Mouse (Mus musculus): ENCODE data around the gene Dip2b.

The Dip2b gene

DNA sequence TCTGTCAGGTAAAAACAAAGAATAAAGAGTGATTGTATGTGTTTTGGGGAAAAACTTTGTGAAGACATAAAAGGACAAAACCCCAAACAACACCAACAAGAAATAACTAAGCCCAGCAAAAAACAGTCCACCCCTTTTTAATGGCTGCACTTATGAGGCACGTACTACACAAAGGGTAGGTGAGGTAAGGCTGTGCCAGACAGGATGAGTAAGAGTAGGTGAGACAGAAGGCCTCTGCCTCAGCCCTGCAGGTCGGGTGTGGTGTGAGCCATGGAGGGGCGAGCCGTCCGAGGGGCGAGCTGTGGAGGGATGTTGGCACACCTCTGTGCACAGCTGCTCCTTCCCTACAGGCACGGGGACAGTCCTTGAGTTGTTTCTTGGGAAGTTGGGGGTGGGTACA is 12.5 kb downstream of the Dip2b start:
- no peak for DNase-seq (ENCODE audit: low spot score)

DNA sequence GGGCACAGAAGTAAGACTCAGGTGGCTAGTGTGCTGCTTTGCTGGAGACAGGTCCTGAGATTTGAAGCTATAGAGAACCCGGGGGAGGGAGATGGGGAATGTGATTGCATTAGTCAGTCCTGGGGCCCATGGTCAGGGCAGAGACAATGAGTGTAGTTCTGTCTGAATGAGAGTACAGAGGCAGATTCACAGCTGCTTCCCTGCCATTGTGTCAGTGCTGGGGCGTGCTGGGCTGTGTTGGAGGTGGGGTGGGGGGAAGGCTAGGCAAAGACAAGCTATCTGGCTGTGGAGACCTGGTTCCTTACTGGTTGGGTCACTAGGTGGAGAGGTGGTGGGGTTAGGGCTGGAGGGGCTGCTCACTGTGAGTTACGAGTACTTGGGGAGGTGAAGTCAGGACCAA is 14.3 kb downstream of the Dip2b start:
- no peak for DNase-seq (ENCODE audit: low spot score)

DNA sequence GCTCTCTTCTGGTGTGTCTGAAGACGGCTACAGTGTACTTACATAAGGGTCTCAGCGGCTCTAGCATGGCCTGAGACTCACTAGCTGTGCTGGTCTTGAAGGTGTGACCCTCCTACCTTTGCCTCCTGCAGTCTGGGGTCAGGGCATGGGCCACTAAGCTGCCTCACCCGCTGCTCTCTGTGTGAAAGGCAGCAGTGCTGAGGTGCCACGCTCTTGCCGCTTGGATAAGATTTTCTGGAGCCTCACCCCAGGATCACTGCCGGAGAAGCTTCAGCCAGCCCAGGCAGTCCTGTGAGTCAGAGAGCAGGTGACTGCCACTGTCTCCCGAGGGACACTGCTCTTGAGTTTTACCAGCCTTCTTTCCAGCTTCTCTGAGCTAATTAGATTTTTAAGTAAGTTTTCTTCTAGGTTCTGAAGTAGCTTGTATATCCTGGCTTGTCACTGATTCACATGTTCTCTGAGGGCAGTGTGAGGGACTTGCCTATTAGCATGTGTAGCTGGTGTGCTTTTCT is 18.0 kb downstream of the Dip2b start:
- no peak for DNase-seq (ENCODE audit: low spot score)

DNA sequence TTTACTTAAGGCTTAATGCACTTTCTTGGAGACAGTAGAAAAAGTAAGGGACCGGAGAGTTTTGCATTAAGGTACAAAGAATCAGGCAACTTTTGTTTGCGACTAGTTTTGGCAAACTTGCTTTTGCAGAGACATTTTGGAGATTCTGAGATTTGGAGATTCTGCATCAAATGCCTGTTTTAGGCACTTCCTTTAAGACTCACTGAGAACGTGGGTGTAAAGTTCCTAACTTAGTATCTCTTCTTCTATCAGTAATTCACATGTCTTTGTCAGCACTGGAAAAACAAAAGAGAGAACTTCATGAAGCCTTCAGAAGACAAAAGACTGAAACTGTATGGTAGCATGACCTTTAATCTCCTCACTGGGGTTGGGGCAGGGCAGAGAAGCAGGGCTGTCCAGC is 19.2 kb downstream of the Dip2b start:
- no peak for DNase-seq (ENCODE audit: low spot score)

DNA sequence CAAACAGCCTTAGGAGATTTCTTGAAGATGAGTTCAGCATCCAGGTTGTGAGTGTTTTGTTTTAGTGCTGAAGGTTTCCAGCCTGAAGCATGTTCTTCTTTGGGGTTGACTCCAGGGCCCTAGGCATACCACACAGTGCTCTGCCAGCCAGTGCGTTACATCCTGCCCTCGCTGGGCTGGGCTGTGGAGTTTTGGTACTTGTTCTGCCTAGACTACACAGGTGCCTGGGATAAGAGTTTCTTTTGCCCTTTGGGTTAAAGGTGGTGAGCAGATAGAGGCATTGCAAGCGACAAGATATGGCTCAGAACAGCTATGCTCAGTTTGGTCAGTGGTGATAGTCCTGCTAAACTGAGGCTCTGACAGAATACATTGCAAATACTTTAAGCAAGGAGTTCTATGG is 19.7 kb downstream of the Dip2b start:
- no peak for DNase-seq (ENCODE audit: low spot score)

DNA sequence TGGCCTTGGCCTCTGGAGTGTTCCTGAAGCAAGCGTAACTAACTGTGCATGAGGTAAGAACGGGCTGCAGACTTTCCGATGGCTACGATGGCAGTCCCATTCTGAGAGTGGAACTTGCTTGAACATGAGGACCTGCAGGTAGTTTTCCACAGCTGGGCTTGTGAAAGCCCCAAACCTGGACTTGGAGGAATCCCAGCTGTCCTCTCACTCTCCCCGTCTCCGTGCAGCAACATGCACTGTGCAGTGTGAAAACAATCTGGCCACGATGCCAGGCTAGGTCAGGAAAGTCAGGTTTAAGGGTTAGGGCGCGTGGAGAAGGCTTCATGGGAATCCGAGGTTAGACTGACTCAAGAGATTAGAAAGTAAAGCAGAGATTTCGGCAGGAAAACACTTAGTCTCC is 20.4 kb downstream of the Dip2b start:
- no peak for DNase-seq (ENCODE audit: low spot score)

DNA sequence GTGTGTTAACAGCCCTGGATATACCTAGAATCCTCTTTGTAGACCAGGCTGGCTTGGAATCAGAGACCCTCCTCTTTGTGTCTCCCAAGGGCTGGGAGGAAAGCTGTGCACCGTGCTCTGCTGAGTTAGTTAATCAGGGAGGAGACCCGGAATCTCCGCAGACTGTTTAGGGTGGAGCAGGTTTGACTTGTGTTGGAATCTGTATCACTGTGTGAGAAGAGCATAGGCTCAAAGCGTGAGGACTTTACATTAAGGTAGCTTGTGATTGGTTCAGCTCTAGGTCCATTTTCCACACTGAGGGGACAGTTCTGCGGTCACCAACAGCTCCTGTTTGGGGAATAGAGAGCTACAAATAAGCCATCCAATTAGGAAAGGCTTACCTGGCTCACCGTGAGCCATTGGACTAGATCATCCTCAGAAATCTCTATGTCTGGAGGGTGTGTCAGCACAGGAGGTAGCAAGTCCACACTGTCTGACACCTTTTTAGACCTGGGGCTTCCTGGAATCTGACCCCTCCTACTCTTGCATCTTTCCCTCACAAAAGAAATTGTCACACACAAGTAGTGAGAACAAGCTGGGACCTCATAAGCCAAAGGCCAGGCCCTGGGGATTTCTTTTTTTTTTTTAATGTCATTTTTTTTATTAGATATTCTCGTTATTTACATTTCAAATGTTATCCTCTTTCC is 21.3 kb downstream of the Dip2b start:
- no peak for DNase-seq (ENCODE audit: low spot score)

DNA sequence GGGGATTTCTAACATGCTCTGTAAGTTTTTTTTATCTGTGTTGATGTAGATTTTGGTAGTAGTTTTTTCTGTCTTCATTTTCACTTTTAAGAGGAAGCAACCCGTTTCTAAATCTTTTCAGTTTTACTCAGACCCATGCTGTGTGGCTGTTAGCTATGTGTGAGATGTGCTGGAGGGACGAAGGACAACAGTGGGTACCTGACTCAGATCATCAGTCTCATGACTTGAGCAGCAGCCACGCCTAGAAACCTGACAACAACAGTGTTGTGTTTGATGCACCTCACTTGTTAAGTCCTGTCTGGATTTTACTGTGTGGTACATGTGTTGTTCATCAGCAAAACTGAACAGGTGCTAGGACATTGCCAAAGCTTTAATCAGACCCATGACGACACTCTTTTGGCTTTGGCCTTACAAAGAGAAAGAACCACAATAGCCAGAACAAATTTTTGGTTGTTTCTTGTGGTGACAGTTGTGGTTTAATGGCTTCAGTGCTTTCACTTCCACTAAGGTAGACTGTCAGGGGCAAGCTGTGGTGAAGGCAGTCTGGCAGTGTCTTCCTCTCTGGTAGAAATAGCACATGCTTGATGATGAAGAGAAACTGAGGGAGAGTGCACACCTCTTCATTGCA is 22.2 kb downstream of the Dip2b start:
- DNase-seq (ENCODE audit: low spot score): no peak

DNA sequence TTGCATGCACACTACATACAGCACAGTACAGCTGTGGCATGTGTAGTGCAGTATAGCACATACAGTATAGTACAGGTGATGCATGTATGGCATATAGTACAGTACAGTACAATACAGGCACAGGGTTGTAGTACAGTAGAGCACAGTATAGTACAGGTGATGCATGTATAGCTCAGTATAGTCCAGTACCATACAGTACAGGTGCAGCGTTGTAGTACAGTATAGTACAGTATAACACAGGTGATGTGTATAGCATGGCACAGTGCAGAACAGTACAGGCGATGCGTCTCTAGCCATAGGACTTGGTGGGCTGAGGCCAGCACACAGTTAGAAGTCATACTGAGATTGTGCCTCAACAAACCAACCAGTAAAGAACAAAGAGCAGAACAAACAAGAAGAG is 22.9 kb downstream of the Dip2b start:
- no peak for DNase-seq (ENCODE audit: low spot score)

DNA sequence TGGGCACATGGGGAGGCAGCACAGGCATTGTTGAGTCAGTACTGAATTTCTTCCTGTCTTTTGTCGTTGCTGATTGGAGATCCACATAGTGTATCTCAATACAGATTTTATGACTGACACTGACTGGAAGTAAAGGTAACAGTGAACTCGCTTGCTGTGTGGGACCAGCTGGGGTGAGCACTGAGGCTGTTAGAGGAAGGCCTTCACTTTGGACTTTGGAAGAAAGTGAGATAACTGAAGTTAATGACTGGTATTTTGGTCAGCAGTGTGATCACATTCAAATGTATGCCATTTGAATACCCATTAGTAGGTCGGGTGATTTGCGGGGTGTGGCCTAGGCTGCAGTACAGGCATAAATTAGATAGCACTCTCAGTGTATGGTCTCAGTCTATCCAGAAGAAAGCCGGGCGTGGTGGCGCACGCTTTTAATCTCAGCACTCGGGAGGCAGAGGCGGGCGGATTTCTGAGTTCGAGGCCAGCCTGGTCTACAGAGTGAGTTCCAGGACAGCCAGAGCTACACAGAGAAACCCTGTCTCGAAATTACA is 24.8 kb downstream of the Dip2b start:
- DNase-seq (ENCODE audit: low spot score): no peak

DNA sequence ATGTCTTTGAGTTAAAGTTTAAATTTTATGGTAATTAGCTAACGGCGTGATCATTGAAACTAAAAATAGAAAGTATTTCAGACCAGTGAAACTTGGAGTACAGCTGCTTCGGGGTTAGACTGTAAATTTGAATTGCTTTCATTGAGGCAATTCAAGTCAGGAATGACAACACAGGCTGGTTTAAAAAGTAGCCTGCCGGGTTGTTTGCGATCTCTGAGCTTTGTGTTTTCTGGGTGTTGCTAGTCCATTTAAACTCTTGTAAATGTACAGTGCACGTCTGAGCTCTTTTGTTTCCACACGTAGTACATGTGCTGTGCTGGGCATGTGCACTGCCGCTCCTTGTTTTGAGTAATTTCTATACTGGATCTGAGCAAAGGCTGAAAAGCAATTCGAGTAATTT is 28.2 kb downstream of the Dip2b start:
- no peak for DNase-seq (ENCODE audit: low spot score)

DNA sequence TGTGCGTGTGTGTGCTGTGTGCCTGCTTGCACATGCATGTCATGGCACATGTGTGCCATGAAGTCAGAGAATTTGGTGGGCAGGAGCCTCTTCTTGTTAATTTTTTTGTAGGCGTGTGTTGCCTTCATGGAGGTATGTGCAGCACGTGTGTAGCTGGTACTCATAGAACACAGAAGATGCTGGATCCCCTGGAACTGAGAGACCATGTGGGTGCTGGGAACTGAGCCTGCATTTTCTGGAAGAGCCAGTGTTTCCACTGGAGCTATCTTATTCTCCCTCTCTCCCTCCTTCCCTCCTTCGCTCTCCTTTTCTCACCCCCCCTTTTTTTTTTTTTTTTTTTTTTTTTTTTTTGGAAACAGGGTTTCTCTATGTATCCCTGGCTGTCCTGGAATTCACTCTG is 30.6 kb downstream of the Dip2b start:
- DNase-seq (ENCODE audit: low spot score): no peak

DNA sequence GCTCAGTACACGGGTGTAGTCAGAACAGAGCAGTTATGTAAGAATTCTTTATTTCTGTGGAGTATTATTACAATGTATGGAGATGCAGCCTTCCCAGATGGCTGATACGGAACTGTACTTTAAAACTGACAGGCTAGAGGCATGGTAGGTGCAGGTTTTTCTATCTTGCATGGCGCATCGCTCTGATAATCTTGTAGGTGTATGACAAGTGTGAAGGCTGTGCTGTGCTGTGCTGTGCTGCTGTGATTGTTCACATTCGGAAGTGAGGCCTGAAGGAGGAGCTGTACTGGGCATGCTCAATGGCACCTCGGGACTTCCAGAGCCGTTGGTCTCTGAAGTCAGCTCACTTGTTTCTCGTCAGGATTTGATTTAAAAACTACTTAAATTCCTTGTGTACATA is 31.6 kb downstream of the Dip2b start:
- DNase-seq (ENCODE audit: low spot score): no peak

DNA sequence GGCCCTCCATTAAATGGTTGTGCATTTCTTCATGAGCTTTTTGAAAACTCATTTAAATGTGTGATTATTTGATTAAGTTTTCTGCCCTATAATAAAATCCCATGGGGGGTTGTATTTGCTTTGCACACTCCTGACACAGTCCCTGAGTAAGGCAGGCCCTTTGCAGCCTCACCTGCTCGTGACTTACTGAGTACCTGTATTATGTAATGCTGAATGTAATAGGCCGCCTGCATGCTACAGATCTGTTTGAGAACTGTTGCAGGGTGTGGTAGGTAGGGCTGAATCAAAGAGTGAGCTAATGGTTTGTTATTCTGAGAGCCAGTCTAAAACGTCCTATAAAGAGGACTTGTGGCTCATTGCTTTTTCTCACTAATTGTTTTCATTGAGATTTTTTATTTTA is 33.4 kb downstream of the Dip2b start:
- no peak for DNase-seq (ENCODE audit: low spot score)

DNA sequence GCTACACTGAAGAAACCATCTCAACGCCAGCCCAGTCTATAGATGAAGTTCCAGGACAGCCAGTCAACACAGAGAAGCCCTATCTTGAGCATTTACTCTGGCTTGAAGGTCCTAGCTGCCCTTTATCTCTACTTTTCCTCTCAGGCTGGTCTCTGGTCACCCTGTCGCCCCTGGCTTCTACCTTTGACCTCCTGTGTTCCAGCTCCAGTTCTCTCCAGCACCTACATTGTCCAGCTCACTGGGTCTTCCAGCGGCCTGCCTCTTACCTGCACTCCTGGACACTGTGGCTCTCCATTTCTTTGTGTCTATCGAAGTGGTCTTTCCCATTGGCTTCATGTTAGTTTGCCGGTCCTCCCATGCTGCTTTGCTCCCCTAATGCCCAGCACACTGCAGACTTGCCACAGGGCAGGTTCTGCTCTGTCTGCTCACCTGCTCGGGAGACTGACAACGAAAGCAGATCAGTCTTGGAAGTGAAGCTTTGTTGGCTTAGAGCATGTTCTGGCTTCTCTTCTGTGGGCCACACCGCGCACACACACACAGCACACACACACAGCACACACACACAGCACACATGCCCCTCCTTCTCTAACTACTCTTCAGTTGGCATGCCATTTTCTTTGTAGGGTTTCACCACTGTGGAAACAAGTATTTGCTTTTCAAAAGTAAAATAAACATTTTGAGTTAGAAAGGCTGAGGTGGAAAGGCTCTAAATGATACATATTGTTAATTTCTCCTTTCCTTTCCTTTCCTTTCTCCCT is 35.4 kb downstream of the Dip2b start:
- DNase-seq (ENCODE audit: low spot score): no peak

DNA sequence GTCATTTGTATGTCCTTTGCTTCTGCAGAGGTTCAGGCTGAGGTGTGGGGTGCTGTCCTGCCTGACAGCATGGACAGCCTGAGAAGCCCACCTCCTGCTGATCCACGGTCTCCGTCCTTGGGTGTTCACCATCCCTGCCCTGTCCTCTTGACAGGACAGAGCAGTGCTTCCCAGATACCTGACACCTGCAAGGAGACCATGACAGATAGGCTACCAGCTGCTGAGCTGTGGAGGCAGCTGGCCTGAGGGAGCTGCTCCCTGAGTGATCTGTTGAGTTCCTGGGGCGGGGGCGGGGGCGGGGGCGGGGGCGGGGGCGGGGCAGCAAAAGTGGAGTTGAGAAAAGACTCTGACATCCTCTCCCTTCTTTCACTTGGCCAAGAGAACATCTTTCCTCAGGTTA is 36.3 kb downstream of the Dip2b start:
- DNase-seq (ENCODE audit: low spot score): peak; percentile 50

DNA sequence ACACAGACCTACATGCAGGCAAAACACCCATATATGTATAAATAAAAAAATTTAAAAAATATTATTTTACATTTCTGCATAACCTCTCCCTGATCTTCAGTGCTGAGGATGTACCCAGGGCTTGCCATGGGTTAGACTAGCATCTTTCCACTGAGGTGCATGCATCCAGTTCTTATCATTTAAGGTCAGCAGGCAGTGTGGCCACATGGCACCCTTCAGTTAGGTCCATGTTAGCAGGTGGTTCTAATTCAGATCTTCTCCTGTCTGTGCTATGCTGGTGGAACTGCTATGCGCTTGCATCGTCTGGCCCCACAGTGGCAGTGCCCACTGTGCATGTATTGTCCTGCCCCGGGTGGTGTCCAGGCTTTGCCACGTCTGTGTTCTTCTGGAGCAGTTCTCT is 37.9 kb downstream of the Dip2b start:
- DNase-seq (ENCODE audit: low spot score): no peak

DNA sequence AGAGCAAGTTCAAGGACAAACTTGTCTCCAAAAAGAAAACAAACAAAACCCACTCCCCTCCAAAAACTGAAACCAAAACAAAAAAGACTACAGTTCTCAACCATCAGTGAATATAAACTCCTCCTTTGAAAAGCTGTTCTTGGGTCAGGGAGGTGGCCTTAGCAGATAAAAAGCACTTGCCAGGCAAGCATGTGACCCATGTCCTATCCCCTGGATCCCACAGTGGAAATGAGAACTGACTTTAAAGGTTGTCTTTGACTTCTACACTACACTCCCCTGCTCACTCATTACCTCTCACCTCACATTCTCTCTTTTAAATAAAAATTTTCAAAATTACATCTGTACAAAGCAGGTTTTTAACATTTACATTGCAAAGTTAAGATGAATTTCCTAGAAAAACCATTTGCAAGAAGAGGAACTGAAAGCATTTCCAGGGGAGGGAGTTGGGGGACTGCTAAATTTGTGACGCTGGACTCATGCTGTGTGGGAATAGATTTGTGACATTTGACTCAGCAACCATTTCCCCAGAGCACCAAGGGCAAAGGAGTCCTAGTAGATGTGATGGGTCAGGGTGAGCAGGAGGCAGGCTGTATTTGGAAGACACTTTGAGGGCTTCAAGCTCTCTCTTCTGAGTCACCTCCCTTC is 42.5 kb downstream of the Dip2b start:
- no peak for DNase-seq (ENCODE audit: low spot score)

DNA sequence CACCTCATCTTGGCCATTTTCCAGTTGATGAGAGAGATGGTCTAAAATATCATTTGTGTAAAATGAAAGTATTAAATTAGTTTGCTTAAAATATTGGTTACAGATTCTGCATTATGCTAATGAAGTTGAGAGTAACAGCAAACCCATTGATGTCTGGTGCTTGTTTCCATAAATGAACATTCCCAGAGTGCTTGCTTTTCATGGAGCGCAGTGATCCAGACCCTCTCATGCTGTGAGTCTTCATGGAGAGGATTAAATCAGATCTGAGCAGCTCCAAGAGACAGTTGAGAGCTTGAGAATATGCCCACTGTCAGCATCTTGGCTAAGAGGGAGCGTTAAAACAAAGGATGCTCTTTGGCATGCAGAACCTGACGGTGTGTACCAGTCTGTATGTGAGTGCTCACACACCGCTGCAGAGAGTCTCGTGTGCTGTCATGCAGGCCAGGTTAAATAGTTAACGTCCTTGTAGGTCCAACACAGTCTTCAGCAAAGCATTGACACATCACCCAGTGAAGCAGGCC is 43.1 kb downstream of the Dip2b start:
- DNase-seq (ENCODE audit: low spot score): no peak

DNA sequence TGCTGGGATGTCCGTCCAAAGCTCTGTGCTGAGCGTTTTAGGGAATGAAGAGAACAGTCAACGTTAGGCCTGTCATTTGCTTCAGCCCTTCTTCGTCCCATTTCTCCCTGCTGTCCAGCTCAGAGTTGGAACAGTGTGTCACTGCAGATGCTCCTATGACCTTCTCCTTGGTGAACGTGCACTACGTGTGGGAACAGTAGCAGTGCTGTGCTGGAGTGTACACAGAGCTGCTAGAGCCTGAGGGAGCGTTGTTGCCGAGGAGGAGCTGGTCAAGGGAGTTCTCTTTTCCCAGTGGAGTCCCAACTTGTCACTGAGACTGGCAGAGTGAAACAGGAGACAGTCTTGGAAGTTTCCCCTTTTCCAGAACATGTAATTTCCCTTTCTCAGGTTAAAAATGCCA is 43.6 kb downstream of the Dip2b start:
- DNase-seq (ENCODE audit: low spot score): no peak

DNA sequence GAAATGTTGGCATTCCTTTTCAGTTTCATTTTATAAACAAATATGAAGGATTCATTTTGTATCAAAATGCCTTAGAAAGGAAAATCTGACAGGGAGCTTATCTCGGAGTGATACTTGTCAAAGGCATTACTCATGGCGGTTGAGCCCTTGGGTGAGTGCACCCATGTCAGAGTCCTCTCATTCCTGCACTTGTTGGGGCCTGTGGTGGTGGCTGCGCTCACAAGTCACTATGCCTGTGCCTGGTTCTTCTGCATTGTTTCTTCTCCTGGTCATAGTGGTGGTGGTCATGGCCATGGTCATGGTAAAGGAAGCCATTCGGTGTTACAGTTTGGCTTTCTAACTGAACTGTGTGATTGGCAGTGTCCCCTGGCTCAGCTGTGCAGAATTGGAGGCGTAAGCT is 44.3 kb downstream of the Dip2b start:
- no peak for DNase-seq (ENCODE audit: low spot score)

DNA sequence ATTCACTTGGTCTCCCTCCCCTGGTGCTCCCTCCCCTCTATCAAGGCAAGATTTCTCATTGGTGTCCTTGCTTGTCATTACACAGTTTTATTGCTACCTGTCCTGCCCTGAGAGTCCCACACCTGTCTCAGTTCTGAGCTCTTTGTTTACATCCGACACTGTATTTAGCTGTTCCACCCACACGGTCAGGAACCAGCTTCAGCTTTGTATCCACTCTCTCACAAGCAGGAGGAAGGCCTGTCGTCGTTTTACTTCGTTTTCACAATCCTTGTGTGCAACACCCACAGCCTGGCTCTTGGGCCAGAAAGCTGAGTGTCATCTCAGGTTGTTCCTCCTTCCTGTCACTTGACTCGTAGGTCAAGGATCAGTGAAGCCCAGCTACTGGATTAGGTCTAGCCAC is 45.4 kb downstream of the Dip2b start:
- DNase-seq (ENCODE audit: low spot score): no peak
